Mouse (Mus musculus) left cerebral cortex, postnatal 25 days (tissue): ENCODE data around the gene Fam83e. TPM values are rescaled to one million over a fixed set of nuclear protein-coding genes. Genes with fewer than 3 reads are reported as not detected.

Experiments
- DNase-seq, 2 experiments: peaks; one replicate each; pipeline ENCODE4 v3.0.0; 2022; ENCODE audit warnings: low spot score in 2 of 2, mixed read lengths in 1 of 2
- intact Hi-C: fragments of 180-260 bp; cut with DNase I; formaldehyde crosslinking; loops from one replicate; pipeline ENCODE4 v1.15.1; 2025
- total RNA-seq, 2 experiments: library from RNA; stranded (reverse); gene quantifications; 2 replicates each; pipeline ENCODE4 v1.2.3; 2021

Gene Fam83e
- total RNA-seq, 2 experiments from 2014 or later, result 0.11 to 0.23 TPM

DNA sequence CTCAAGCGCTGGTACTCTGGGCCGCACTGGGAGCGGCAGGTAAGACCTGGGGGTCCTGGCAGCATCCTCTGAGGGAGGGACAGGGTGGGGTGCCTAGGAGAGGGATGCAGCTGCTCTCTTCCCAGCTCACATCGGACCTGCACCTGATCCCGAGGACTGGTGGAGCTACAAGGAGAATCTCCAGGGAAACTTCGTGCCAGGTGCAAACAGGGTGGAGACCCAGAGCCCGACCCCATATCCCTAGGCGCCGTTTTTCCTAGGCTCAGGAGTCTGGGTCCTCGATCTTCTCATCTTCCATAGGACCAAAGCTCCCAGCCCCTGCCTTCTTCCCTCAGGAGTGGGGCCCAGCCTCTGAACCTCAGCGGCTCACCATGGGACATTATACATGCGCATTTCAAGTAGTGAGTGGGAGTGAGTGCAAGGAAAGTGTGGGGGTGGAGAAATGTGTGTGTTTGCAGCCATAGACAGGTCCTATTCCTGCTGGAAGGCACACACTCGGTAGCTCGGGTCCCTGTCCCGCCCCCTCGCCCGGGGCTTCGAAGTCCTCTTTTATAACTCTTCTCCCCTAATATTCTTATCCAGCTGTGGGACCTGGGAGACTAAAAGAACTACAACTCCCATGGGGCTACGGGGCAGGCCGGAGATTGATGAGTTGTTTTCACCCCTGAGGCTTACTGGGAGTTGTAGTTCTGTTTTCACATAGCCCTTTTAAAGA is 20.6 kb upstream of the Fam83e start:
- peak; percentile 81 to 94 for DNase-seq
- intact Hi-C loops, result loop anchor here (10.0 kb wide), 1 partner anchor 236 kb away; the partner anchor contains the start of gene Bax

DNA sequence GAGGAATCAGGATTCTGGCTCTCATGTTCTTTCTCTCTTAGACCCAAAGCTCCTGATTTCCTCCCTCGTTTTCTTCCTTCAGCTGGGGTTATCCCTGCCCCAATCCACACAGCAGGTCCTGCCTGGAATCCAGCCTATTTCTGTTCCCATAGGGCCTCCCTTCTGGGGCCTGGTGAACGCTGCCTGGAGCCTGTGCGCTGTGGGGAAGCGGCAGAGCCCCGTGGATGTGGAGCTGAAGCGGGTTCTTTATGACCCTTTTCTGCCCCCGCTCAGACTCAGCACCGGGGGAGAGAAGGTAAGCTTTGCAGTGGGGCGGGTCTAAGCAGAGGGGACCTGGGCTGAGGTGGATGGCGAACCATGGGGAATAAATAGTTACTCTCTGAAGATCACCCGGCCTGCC is 19.9 kb upstream of the Fam83e start:
- intact Hi-C loops, result loop anchor here (10.0 kb wide), 1 partner anchor 236 kb away; the partner anchor contains the start of gene Bax
- no peak for DNase-seq

DNA sequence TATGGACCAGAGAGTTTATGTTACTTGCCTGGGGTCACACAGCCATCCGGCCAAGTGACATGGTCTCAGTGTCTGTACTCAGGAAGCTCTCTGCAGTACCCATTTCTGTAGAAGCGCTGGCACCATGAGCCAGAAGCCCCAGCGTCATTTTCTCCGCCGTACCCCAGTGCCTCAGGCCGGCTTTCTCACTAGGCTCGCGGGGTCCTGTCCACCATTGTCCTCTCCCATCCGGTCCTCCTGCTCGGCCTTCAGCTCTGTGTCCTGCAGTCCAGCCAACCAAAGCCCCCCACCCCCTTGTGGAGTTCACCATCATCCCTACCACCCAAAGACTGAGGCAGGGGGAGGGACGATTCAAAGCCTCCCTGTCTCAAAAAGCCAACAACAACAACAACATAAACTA is 19.4 kb upstream of the Fam83e start:
- intact Hi-C loops, result loop anchor here (10.0 kb wide), 1 partner anchor 237 kb away; the partner anchor contains the start of gene Bax

DNA sequence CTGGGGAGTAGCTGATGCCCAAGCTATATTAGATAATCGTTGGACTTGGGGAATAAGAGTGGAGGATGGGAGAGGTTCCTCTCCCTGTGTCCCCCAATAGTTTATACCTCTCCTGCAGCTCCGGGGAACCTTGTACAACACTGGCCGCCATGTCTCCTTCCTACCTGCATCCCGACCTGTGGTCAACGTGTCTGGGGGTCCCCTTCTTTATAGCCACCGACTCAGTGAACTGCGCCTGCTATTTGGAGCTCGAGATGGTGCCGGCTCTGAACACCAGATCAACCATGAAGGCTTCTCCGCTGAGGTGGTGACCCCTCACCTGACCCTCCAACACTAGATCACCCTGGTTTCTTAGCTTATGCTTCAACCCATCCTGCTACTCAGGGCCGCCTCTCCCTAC is 18.7 kb upstream of the Fam83e start:
- intact Hi-C loops, result loop anchor here (10.0 kb wide), 1 partner anchor 238 kb away; the partner anchor contains the start of gene Bax
- no peak for DNase-seq

More for the DNA sequence above, 19.4 kb upstream of the Fam83e start:
- no peak for DNase-seq

DNA sequence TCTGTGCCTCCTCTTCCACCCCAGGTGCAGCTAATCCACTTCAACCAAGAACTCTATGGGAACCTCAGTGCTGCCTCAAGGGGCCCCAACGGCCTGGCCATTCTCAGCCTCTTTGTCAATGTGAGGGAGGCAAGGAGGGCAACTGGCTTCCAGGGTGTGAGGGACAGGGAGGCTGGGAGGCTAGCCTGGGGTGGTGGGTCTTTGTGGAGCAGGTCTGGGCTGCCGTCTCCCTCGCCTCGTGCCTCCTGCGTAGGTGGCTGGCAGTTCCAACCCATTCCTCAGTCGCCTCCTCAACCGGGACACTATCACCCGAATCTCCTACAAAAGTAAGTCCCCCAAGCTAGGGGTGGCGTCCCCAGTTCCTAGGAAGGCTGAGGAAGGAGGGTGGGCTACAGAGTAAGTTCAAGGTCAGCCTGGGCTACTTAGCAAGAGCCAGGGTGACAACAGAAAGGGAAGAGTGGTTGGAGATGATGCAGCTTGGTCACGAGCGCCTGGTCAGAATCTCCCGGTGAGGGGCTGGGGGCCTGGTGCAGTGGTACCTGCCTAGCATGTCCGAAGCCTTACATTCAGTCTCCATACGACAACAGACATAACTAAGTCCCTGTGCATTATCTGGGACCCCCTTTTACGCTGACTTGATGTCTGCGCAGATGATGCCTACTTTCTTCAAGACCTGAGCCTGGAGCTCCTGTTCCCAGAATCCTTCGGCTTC is 18.0 kb upstream of the Fam83e start:
- DNase-seq, result no peak
- intact Hi-C loops, result loop anchor here (10.0 kb wide), 1 partner anchor 238 kb away; the partner anchor contains the start of gene Bax

DNA sequence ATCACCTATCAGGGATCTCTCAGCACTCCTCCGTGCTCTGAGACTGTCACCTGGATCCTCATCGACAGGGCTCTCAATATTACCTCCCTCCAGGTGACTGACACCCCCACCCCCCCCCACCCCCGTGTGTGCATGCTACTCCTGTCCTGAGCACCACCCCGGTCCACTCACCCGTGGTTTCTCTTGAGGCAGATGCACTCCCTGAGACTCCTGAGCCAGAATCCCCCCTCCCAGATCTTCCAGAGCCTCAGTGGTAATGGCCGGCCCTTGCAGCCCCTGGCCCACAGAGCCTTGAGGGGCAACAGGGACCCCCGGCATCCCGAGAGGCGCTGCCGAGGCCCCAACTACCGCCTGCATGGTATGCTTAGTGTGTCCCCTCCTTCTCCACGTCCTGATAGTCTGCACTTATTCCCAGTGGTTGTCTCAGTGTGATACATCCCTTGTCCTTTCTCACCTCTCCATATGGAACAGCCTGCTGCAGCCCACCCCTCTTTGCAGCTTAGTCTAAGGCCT is 17.4 kb upstream of the Fam83e start:
- no peak for DNase-seq

DNA sequence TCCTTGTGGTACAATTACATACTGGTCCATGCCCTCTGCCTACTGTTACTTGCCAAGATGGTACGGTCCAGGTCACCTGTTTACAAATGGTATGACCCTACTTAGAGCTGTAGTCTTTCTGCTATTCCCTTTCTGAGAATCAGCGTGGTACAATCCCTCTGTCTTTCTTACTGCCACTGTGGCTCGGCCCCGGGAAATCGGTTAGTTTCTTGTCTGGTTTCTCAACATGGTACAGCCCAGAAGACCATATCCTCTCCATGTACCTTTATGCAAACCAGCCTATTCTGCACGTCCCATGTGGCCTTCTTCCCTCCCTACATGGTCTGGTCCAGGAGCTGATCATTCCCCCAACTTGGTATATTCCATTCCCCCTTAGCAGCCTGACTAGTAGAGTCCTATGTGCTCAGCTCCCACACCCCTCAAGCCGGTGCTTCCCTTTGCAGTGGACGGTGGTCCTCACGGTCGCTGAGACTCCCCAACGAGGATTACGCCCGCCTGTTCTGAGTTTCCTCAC is 16.9 kb upstream of the Fam83e start:
- peak; percentile 83 to 93 for DNase-seq
- intact Hi-C loops, result loop anchor here (10.0 kb wide), 1 partner anchor 239 kb away; the partner anchor contains the start of gene Bax

More for the DNA sequence above, 17.4 kb upstream of the Fam83e start:
- intact Hi-C loops, result loop anchor here (10.0 kb wide), 1 partner anchor 239 kb away; the partner anchor contains the start of gene Bax

DNA sequence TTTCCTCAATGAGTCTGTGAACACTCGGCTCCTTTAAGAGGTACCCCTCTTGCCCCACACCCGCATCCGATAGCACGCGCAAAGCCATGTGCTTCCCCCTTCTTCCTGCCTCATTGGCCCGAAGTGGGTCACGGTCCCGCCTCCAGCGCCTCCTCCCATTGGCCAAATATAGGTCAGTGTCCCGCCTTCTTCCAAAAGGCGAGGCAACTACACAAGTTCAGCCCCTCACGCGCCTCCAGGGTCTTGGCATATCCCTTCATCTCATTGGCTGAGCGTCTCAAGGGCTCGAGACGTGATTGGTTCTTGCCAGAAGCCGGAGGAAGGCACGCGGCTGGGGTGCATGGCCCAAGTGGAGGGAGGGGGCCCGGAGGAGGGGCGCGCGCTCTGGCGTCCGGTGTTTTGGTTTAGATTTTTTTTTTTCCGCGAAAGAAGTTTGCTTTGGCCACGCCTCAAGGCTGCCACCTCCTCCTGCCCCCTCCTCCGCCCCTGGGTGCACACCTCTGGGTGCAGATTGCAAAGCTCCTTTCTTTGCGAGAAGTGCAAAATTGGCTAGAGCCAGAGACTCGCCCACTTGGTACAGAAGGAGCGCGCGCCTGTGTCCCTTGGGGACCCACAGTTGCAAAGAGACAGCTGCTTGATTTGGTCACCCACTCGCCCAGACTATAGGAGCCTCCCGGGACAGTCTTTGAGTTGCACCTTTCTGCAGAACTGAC is 16.1 kb upstream of the Fam83e start, which contains the start of gene Dbp:
Dbp (plus strand) TSS at position 359 of the 713 bp plus-strand sequence.
- intact Hi-C loops, result loop anchor here (10.0 kb wide), 1 partner anchor 240 kb away; the partner anchor contains the start of gene Bax

DNA sequence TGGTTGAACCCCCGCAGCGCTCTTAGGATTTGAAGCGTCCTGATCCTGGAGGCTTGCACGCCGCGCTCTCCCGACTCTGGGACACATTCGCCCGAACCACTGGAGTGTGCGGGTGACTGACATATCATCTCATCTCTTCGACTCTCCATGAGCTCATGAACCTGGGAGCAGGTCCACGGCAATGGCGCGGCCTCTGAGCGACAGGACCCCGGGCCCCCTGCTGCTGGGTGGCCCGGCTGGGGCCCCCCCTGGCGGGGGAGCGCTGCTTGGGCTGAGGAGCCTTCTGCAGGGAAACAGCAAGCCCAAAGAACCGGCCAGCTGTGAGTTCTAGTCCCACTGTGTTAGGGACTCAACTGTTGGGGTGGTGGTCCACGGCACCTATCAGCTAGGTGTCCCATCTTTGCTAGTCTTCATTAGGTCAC is 15.6 kb upstream of the Fam83e start:
- no peak for DNase-seq
- intact Hi-C loops, result loop anchor here (10.0 kb wide), 1 partner anchor 241 kb away; the partner anchor contains the start of gene Bax

More for the DNA sequence above, 16.1 kb upstream of the Fam83e start, which contains the start of gene Dbp:
- DNase-seq, result peak; percentile 100

DNA sequence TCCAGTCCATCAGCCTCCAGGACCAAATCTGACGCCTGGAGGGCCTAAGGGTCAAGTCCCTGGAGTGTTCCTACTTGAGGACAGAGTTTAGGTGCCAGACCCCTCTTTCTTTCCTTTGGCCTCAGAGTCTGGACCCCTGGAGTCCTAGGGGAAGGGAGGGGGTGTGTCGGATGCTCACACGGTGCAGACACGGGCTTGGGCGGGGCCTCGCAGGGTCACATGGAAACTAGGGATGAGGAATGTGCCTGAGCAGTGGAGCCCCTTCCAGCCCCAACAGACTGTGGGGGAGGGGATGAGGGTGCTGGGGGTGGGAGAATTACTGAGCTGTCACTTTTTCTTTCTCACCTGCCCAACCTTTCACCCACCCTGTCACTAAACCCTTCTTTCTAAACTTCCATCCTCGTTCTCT is 15.1 kb upstream of the Fam83e start:
- intact Hi-C loops, result loop anchor here (10.0 kb wide), 1 partner anchor 241 kb away; the partner anchor contains the start of gene Bax
- DNase-seq, result peak; percentile 83 to 84

DNA sequence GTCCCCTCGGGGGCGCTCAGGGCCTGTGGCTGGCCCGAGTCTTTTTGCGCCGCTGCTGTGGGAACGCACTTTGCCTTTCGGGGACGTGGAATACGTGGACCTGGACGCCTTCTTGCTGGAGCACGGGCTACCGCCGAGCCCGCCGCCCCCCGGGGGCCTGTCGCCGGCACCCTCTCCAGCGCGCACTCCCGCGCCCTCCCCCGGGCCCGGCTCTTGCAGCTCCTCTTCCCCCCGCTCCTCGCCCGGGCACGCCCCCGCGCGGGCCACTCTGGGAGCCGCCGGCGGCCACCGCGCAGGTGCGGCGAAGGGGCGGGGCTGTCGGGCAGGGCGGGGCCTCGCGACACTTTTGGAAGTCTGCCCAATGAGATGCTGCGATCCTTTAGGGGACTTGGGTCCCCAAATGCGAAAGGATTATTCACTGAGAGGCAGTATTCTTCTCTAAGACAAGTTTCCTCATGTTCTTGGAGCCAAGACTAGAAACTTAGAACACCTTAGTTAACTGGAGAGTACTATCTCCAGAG is 14.2 kb upstream of the Fam83e start:
- peak; percentile 80 to 86 for DNase-seq
- intact Hi-C loops, result loop anchor here (10.0 kb wide), 1 partner anchor 242 kb away; the partner anchor contains the start of gene Bax

DNA sequence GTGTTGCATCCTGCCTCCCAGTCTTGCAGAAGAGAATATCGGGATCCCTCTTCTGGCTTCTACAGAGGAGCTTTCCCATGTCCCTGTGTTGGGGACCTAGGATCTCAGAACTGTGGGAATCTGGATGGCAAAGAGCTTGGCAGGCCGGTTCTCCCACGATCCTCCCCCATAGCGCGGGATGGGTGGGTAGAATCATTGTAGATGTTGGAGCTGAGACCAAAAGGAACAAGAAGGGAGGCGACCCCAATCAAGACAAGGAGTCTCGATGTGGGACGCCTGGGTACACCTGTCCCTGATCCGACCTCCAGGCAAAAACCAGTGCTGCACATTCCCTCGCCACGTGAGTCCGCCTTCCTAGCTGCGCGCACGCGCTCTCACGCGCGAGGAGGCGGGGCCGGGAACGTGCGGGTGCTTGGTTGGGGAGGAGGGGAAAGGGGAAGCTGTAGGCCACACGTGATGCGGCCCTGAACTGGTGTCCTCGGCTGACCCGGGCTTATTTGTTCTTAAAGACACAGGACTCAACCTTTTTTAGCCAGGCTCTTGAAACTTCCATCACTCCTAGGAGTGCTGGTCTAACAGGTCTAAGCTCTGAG is 13.5 kb upstream of the Fam83e start:
- intact Hi-C loops, result loop anchor here (10.0 kb wide), 1 partner anchor 243 kb away; the partner anchor contains the start of gene Bax
- DNase-seq, result peak; percentile 96

DNA sequence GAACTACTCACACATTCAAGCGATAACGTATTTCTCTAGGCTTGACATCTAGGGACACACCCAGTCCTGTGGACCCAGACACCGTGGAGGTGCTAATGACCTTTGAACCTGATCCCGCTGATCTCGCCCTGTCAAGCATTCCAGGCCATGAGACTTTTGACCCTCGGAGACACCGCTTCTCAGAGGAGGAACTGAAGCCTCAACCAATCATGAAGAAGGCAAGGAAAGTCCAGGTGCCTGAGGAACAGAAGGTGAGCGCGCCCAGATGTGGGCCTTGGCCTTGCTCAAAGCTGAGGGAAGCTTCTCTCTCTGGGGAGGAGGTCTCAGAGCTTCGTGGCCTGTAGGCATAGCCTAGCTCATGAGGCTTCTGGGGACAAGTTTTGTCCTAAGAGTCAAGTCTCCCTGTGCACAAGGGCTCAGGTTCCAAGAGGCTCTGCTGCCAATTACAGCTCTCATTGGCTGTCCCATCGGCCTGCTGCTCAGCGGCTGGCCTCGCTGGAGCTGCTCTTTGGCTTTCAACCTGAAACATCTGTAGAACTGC is 12.7 kb upstream of the Fam83e start:
- intact Hi-C loops, result loop anchor here (10.0 kb wide), 1 partner anchor 243 kb away; the partner anchor contains the start of gene Bax
- DNase-seq, result no peak

DNA sequence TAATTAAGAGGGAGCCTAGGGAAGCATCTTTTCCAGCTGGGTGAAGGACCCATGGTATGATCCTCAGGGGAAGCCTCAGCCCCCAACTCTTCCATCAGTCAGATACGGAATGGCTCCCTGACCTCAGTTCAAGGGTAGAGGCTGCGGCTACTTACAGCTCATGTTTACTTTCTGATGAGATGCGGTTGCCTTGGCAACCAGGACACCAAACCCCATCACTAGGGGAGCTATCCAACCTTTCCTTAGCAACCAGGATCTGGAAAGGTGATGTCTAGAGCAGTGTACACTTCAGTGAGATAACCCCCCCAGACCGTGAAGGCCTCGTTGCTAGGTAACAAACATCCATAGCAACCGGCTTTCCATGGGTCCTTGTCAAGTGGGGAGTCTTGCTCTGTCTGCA is 12.0 kb upstream of the Fam83e start:
- intact Hi-C loops, result loop anchor here (10.0 kb wide), 1 partner anchor 244 kb away; the partner anchor contains the start of gene Bax
- no peak for DNase-seq

DNA sequence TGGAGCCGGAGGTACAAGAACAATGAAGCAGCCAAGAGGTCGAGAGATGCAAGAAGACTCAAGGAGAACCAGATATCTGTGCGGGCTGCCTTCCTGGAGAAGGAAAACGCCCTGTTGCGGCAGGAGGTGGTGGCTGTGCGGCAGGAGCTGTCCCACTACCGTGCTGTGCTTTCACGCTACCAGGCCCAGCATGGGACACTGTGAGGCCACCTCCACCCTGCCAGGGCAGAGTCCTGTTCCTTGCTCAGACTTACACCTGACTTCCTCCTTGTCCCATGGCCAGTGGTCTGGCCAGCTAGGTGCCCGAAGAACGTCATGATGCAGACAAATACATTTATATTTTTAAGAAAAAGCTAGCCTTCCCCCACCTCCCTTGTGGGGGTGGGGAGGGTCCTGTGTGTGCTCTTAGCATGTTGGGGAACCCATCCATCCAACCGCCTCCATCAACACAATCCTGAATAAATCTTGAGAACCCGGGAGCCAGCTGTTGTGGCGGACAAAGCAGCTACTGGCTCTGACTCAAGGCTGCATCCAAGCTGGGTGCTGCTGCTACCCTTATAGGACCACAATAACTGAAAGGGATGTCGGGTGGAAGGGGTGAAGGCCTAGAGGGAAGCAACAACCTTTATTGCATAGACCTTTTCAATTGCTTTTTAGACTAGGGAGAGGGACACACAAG is 11.2 kb upstream of the Fam83e start:
- intact Hi-C loops, result loop anchor here (10.0 kb wide), 1 partner anchor 245 kb away; the partner anchor contains the start of gene Bax
- DNase-seq, result no peak

DNA sequence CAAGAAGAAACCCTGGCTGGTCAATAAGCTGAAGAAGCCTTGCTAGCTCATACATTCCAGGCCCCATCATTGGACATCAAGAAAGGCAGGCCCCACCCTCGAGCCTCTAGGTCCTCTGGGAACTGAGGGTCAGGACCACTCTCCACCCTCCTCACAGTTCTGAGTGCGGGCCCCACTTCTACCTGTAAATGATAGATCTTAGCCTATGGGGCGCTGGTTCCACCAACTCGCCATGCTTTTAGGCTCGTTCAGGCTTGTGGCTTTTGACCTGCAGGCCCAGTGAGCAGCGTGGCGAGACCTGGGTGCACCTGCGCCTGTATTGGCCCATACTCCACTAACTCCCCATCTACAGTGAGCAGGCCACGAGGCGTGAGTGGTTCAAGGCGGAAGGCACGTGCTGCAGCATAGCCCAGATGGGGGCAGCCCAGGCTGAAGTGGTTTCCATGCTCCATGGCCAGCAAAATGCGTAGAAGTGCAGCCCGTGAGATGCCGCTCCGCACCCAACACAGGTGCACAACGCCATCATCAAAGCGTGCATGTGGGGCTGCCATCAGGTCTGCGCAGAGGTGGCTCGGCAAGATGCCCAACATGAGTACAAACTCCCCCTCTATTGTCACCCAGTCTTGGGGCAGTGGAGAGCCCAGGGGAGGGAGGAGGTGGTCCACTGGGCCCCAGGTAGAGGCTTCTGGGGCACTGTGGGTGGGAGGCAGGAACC is 10.4 kb upstream of the Fam83e start:
- intact Hi-C loops, result no loop called here
- DNase-seq, result no peak
